Comparison of ENCODE assay signal across 24 mouse cellular contexts in the genomic region with DNA sequence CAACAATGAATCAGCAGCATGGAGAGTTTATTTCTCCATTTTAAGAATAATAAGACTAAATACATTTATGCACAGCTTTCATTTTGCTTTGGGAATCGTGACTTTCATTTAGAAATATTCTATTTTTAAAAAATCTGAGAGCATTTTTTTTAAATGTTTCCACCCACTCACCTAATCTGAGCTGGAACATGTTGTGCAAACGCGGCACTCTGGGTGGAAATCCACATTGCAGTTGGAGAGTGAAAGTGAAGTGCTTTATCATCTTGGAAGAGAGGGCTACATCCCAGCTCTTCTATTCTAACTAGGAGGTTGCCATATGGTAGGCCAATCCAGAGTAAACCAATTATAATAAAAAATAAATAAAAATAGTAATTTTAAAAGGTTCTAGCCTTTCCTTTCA. TPM values are rescaled to one million over a fixed set of nuclear protein-coding genes. Genes with fewer than 3 reads are reported as not detected.
DNase-seq lines count a peak whose midpoint lies in the region; TF ChIP-seq lines count a peak whose summit lies in the region.
"Had no signal": no experiment of that assay in that cellular context is flagged by ENCODE, and none has a peak within 500 bp of the region (broad histone marks: within the 10 kb centered on the region; RNA-seq: fewer than 3 reads in every experiment).

No protein-coding gene starts in this region.

- TF ChIP-seq CTCF in left cerebral cortex, adult 2 months (IDR thresholded peaks at IDR 0.05) = no peak

- intact Hi-C loops in left cerebral cortex, postnatal 4 days (cut with DNase I) = no loop called here
- intact Hi-C loops in left cerebral cortex, adult 2 months (cut with DNase I) = loop anchor here (1.0 kb wide), 2 partner anchors 64 to 81 kb away; no protein-coding TSS in a partner anchor

- H3K27ac ChIP-seq in left cerebral cortex, adult 2 months = peak overlapping the region; percentile 77
- H3K27ac ChIP-seq: embryonic facial prominence, embryonic 12.5 days; heart, embryonic 13.5 days; hindbrain, postnatal 0 days; limb, embryonic 12.5 days; midbrain, embryonic 10.5 days; neural tube, embryonic 13.5 days had no signal

- DNase-seq in layer of hippocampus, adult 11-12 months (ENCODE audit: low spot score) = peak; percentile 58
- no peak for DNase-seq in layer of hippocampus, postnatal 10 days (ENCODE audit: low spot score in 2 of 2)
- DNase-seq in left cerebral cortex, adult 18-20 months (ENCODE audit: low spot score in 2 of 2) = peak; percentile 61 to 63
- DNase-seq in left cerebral cortex, postnatal 4 days = no peak
- peak; percentile 24 to 33 for DNase-seq in left cerebral cortex, adult 2 months (ENCODE audit: extremely low spot score in 1 of 2, low spot score in 2 of 2)
- peak; percentile 56 to 59 for DNase-seq in right cerebral cortex, postnatal 10 days (ENCODE audit: low spot score in 2 of 2)
- no peak for DNase-seq in kidney, postnatal 25 days
- no peak for DNase-seq in kidney, postnatal 36 days
- DNase-seq: cerebellum, adult 11-12 months; cerebellum, postnatal 14 days; forebrain, postnatal 0 days; gastrocnemius, postnatal 10 days; heart, adult 11 months; heart, postnatal 14 days; kidney, postnatal 4 days; retina, postnatal 1 day; spleen, adult 18-20 months had no signal

- H3K4me3 ChIP-seq in left cerebral cortex, adult 2 months = no peak overlapping the region
- H3K4me3 ChIP-seq: embryonic facial prominence, embryonic 12.5 days; heart, embryonic 13.5 days; limb, embryonic 12.5 days; midbrain, embryonic 10.5 days; myocyte; neural tube, embryonic 13.5 days had no signal

RNA-seq across cellular contexts. Expression of a gene that starts 4.8 kb away (rescaled TPM):
- total RNA-seq in layer of hippocampus, postnatal 10 days (2021) = 100 to 1,000 TPM; 305 to 313 TPM
- total RNA-seq in left cerebral cortex, adult 18-20 months (2021) = 100 to 1,000 TPM; 263 to 268 TPM
- total RNA-seq in left cerebral cortex, postnatal 4 days (2021) = 100 to 1,000 TPM; 235 to 259 TPM
- 100 to 1,000 TPM; 299 to 304 TPM for total RNA-seq in left cerebral cortex, adult 2 months (2021)

Comparison
In these comparisons a context has a peak if more than half of its experiments do, and no peak if none do; other contexts are left out.
1. DNase-seq: peak in layer of hippocampus, adult 11-12 months (single experiment), left cerebral cortex, adult 18-20 months (2 of 2), left cerebral cortex, adult 2 months (2 of 2) and right cerebral cortex, postnatal 10 days (2 of 2); none in layer of hippocampus, postnatal 10 days (0 of 2), left cerebral cortex, postnatal 4 days (single experiment), kidney, postnatal 25 days (0 of 2) and kidney, postnatal 36 days (0 of 2).